Mouse (Mus musculus): ENCODE results near the gene Colq. TPM values are rescaled to one million over a fixed set of nuclear protein-coding genes. Genes with fewer than 3 reads are reported as not detected.

Colq gene
- polyA plus RNA-seq, 1 experiment: 2.4 TPM

DNA sequence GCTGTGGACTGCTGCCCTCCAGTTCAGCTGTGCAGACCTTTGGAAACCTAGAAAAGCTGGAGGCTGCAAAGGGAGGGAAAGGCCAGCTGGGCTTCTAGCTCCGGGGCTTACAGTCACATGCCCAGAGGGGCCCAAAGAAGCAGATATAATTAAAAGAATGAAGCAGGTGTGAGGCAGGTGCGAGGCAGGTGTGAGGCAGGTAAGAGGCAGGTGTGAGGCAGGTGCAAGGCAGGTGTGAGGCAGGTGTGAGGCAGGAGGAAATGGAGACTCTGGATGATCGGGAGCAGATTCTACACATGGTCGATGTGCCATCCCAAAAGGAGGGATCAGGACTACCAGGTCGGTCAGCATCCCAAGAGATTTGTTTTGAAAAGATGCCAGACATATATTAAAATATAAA, 19.7 kb downstream of the Colq start:
- 87% methylated on average over 5 of the region's 5 CpGs for WGBS
- peaks cover 2% of the 10 kb centered on the region for H3K4me1 ChIP-seq (ENCODE audit: control insufficient read depth, insufficient read depth, low read length)

DNA sequence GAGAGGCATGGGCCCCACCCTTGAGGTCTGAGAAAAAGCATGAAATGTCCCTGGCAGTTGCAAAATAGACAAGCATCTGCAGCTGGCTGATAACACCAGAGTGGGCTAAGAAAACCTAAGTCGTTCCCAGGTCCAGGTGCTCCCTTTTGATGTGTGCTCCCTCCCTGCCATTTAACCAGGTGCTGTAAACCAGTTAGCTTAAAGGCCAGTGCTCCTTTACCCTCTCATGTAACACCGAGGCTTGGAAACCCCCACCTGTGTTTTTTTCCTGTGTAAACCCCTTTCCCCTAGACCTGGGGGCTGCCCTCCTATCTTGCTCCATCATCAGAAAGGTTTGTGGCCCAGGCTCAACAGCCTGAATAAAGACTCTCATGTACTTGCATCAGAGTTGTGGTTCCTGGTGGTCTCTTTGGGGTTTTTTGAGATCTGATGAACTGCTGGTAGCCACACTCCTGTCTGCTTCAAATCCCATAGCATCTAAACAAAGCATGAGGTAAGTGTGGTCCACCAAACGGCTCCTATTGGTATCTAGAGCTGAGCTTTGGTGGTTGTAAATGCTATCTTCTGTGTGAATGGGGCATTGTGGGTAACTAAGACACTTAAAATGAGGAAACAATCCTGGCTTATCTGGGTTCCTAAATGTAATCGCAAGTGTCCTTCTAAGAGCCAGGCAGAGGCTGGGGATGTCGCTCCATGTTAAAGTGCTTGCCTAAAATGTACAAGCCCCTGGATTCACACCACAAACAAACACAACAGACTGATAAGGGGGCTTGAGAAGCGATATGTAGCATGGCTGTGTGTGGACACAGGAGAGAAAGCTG, 20.8 kb downstream of the Colq start:
- Histone ChIP-seq H3K27ac (ENCODE audit: control insufficient read depth, insufficient read depth, low read depth, low read length, poor library complexity) (no peak overlapping the region), H3K4me1 (ENCODE audit: control insufficient read depth, insufficient read depth, low read length) (peaks cover 1% of the 10 kb centered on the region), H3K4me3 (replicated peaks; ENCODE audit: control insufficient read depth, low read depth, low read length) (no peak overlapping the region)
- TF ChIP-seq CTCF (IDR thresholded peaks at IDR 0.05; ENCODE audit: control insufficient read depth, insufficient read depth, low read length) (no peak), POLR2A (IDR thresholded peaks at IDR 0.05; ENCODE audit: borderline replicate concordance, control insufficient read depth, low read depth, low read length) (no peak)
- WGBS: 27% methylated on average over 6 of the region's 6 CpGs

More for the DNA sequence above, 19.7 kb downstream of the Colq start:
- no peak overlapping the region for H3K27ac ChIP-seq (ENCODE audit: control insufficient read depth, insufficient read depth, low read depth, low read length, poor library complexity)
- no peak overlapping the region for H3K4me3 ChIP-seq (replicated peaks; ENCODE audit: control insufficient read depth, low read depth, low read length)
- TF ChIP-seq POLR2A (IDR thresholded peaks at IDR 0.05; ENCODE audit: borderline replicate concordance, control insufficient read depth, low read depth, low read length): no peak
- TF ChIP-seq CTCF (IDR thresholded peaks at IDR 0.05; ENCODE audit: control insufficient read depth, insufficient read depth, low read length): no peak

DNA sequence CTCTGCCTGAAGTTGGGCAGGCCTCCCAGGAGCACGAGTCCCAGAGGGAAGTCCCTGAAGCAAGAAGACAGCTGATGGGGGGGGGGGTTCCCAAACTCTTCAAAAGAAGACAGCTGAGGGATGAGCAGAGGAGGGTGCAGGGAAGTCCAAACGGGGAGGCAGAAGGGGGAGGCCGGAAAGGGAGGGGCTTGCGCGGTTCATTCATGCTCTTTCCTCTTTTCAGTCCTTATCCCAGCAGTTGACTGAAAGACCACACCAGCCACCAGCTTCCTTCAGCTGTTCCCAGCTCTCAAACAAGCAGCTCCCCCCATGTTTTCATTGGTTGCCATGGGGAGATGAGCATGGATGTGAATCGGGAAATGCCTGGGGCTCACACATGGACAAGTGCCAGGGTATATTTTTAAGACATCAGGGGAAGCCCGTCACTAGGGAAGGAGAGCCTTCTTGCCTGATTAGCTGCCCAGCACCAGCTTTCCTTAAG, 22.0 kb downstream of the Colq start:
- WGBS: 3% methylated on average over 7 of the region's 7 CpGs
- no peak overlapping the region for H3K27ac ChIP-seq (ENCODE audit: control insufficient read depth, insufficient read depth, low read depth, low read length, poor library complexity)
- H3K4me3 ChIP-seq (replicated peaks; ENCODE audit: control insufficient read depth, low read depth, low read length): no peak overlapping the region
- peaks cover 1% of the 10 kb centered on the region for H3K4me1 ChIP-seq (ENCODE audit: control insufficient read depth, insufficient read depth, low read length)
- no peak for TF ChIP-seq CTCF (IDR thresholded peaks at IDR 0.05; ENCODE audit: control insufficient read depth, insufficient read depth, low read length)
- TF ChIP-seq POLR2A (IDR thresholded peaks at IDR 0.05; ENCODE audit: borderline replicate concordance, control insufficient read depth, low read depth, low read length): no peak

DNA sequence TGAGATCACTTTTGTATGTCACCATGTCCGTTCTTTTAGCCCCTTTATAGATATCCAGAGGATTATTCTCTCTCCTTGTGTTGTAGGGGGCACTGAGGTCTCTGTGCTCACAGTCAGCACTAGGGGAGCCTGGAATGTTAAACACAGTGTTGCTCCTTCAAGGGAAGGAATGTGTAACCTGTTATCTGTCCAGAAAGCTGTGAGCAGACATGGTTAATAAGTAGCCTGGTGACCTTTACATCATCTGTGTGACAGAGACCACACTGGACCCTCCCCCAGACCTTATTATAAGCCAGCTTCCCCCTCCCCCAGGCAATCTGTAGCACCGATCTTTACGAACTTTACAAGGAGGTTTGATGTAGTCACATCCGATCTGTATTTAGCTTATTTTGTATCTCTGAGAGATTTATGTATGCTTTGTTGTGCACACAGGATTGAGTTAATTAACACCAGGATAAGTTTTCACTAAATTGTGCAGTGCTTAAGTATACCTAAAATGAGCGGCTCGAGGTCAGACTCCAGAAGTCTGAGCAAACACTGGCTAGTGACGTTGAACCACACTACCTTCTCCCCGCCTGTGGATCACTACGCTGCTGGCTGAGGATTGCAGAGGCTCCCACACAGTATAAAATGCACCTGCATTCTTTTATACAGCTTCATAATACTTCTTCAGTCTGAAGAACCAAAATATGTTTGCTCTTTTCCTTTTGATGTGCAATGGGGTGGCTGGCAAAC, 25.5 kb downstream of the Colq start:
- no peak overlapping the region for H3K4me3 ChIP-seq (replicated peaks; ENCODE audit: control insufficient read depth, low read depth, low read length)
- H3K27ac ChIP-seq (ENCODE audit: control insufficient read depth, insufficient read depth, low read depth, low read length, poor library complexity): no peak overlapping the region
- peaks cover 1% of the 10 kb centered on the region for H3K4me1 ChIP-seq (ENCODE audit: control insufficient read depth, insufficient read depth, low read length)
- TF ChIP-seq CTCF (IDR thresholded peaks at IDR 0.05; ENCODE audit: control insufficient read depth, insufficient read depth, low read length) (no peak), POLR2A (IDR thresholded peaks at IDR 0.05; ENCODE audit: borderline replicate concordance, control insufficient read depth, low read depth, low read length) (no peak)
- WGBS: 87% methylated on average over 9 of the region's 9 CpGs

DNA sequence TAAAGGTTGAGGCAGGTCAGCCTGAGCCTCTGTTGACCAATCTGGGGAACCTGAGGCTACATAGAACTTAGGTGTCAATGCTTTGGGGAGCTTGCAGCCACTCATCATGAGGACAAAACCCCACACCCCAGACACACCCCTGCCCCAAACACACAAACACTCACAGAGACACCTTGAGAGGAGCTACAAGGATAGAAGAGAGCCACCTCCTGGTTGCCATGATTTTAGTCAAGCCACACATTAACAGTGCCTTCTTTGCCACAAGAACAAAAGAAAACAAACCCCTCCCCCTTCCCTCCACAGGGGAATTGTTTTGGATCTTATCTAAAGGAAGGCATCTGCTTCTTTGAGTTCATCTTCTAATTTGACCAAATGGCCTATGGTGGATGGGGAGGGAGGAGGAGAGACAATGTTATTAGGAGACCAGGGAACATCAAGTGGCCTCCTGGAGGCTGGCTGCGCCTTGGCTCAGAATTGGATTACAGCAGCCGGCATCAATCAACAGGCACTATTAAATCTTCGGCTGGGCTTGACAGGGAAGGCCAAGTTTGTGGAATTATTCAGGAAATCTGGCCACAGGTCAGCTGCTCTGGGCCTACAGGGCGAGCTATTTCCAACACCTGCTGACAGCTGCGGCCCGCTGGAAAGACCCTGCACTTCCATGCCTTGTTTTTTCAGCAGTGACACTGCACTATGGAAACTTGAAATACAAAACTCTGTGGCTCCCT, 26.5 kb downstream of the Colq start:
- no peak overlapping the region for H3K4me3 ChIP-seq (replicated peaks; ENCODE audit: control insufficient read depth, low read depth, low read length)
- H3K27ac ChIP-seq (ENCODE audit: control insufficient read depth, insufficient read depth, low read depth, low read length, poor library complexity): no peak overlapping the region
- H3K4me1 ChIP-seq (ENCODE audit: control insufficient read depth, insufficient read depth, low read length): peaks cover 1% of the 10 kb centered on the region
- WGBS: 83% methylated on average over 6 of the region's 6 CpGs
- no peak for TF ChIP-seq POLR2A (IDR thresholded peaks at IDR 0.05; ENCODE audit: borderline replicate concordance, control insufficient read depth, low read depth, low read length)
- TF ChIP-seq CTCF (IDR thresholded peaks at IDR 0.05; ENCODE audit: control insufficient read depth, insufficient read depth, low read length): no peak

DNA sequence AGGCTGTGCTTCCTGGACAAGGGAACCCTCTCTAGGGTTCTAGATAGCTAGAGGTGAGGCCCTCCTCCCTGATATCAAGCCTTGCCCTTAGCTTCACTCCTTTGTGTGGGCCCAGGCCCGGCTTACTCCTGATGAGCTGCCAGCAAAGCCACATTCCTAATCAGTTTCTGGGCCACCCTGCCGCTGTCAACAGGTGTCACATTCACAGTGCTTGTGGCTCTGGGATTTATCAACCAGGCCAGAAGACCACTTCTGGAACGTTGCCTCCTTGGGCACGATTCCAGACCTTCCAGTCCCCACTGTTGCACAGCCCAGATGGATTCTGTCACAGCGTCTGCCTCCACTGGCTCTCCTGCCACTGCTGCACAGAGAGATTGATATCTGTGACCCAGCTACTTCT, 30.3 kb downstream of the Colq start:
- Histone ChIP-seq H3K4me3 (replicated peaks; ENCODE audit: control insufficient read depth, low read depth, low read length) (no peak overlapping the region), H3K27ac (ENCODE audit: control insufficient read depth, insufficient read depth, low read depth, low read length, poor library complexity) (no peak overlapping the region), H3K4me1 (ENCODE audit: control insufficient read depth, insufficient read depth, low read length) (no peaks in the 10 kb centered on the region)
- WGBS: 33% methylated on average over 5 of the region's 5 CpGs
- no peak for TF ChIP-seq CTCF (IDR thresholded peaks at IDR 0.05; ENCODE audit: control insufficient read depth, insufficient read depth, low read length)
- no peak for TF ChIP-seq POLR2A (IDR thresholded peaks at IDR 0.05; ENCODE audit: borderline replicate concordance, control insufficient read depth, low read depth, low read length)

DNA sequence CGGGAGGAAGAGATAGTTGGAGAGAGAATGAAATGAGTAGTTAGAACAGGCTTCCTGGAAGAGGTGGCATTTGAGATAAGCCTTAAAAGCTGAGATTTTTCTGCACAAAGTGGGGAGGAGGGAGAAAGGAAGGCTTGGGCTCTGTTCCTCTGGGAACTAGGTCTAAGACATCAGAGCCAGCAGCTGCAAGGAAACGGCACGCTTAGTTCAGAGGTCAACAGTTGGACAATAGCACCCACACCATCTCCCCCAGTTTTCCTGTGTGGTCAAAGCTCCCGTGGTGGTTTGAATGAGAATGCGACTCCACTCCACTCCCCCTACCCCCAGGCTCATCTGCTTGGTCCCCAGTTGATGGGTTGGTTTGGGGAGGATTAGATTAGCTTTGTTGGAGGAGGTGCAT, 31.9 kb downstream of the Colq start:
- 33% methylated on average over 5 of the region's 5 CpGs for WGBS
- Histone ChIP-seq H3K27ac (ENCODE audit: control insufficient read depth, insufficient read depth, low read depth, low read length, poor library complexity) (no peak overlapping the region), H3K4me3 (replicated peaks; ENCODE audit: control insufficient read depth, low read depth, low read length) (no peak overlapping the region), H3K4me1 (ENCODE audit: control insufficient read depth, insufficient read depth, low read length) (no peaks in the 10 kb centered on the region)
- TF ChIP-seq CTCF (IDR thresholded peaks at IDR 0.05; ENCODE audit: control insufficient read depth, insufficient read depth, low read length) (no peak), POLR2A (IDR thresholded peaks at IDR 0.05; ENCODE audit: borderline replicate concordance, control insufficient read depth, low read depth, low read length) (no peak)

DNA sequence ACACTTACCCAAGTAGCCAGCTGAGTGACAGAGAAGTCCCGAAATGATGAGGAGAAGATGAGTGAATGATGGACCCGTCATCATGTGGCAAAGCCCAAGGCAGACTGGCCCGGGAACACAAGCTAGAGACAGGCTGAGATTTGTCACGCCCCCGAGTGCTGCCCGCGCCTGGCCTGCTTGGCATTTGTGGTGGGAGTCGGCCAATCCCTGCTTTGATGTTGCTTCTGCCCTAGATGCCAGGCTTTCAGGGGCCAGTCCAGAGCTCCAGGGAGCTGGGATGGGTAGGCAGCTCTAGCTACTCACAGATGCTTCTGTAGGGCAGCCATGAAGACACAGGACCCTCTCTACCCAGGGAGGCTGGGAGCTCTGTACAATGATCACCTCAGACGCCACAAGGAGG, 33.4 kb downstream of the Colq start:
- no peak for TF ChIP-seq CTCF (IDR thresholded peaks at IDR 0.05; ENCODE audit: control insufficient read depth, insufficient read depth, low read length)
- no peak for TF ChIP-seq POLR2A (IDR thresholded peaks at IDR 0.05; ENCODE audit: borderline replicate concordance, control insufficient read depth, low read depth, low read length)
- 79% methylated on average over 9 of the region's 9 CpGs for WGBS
- Histone ChIP-seq H3K4me1 (ENCODE audit: control insufficient read depth, insufficient read depth, low read length) (no peaks in the 10 kb centered on the region), H3K27ac (ENCODE audit: control insufficient read depth, insufficient read depth, low read depth, low read length, poor library complexity) (no peak overlapping the region), H3K4me3 (replicated peaks; ENCODE audit: control insufficient read depth, low read depth, low read length) (no peak overlapping the region)
